Mouse (Mus musculus): ENCODE data around the gene Rbpms2.
"Not testable (repeated sequence)": the region's sequence is repeated elsewhere in the genome, so short reads cannot be mapped to it uniquely, and the experiment has no call there.

Gene Rbpms2

GRCm38 (mm10) chr9:65619311-65619710 is 10.1 kb upstream of the Rbpms2 start:
- no peak for DNase-seq (ENCODE audit: low read depth in 2 of 2, low spot score in 2 of 2)

GRCm38 (mm10) chr9:65621196-65621595 is 8.3 kb upstream of the Rbpms2 start:
- no peak for DNase-seq (ENCODE audit: low read depth in 2 of 2, low spot score in 2 of 2)

- DNase-seq (ENCODE audit: low read depth in 2 of 2, low spot score in 2 of 2): no peak
Observed at GRCm38 (mm10) chr9:65621666-65622065, 7.8 kb upstream of the Rbpms2 start.

DNA sequence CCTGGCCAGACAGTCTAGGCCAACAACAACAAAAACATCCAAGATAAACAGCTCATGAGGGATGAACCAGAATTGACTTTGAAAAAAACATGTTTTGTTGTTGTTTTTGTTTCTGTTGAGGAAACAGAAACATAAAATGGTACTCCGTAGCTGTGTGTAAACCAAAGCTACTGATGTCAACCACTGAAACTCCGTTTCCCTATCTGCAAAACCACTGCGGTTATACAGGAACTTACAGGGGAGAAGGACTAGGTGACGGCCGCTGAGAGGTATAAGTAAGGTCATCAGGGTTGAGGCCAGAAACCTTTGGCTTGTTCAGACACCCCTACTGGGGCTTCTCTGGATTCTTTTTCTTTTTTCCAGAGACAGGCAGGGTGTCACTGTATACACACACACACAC is 6.6 kb upstream of the Rbpms2 start:
- no peak for DNase-seq (ENCODE audit: low read depth in 2 of 2, low spot score in 2 of 2)

DNA sequence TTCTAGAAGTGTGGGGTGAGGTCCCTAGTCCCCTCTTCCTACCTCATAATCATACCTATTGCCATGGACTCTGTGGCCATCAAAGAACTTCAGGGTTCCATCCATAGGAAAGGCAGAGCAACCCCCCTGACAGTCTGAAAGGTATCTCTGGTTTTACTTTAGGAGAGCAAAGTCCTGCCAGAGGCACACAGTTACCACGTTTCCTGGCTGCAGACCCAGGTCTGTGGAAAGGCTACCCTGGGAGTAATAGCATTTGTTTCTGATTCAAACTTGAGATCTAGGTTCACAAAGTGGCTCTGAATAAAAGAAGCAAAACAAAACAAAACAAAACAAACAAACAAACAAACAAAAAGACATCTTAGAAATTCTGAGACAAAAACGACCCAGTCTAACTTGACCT is 5.2 kb upstream of the Rbpms2 start:
- no peak for DNase-seq (ENCODE audit: low read depth in 2 of 2, low spot score in 2 of 2)

GRCm38 (mm10) chr9:65629767-65630630 is 551 bp downstream of the Rbpms2 start:
- peak; percentile 18 for DNase-seq (ENCODE audit: low read depth in 2 of 2, low spot score in 2 of 2)

- no peak for DNase-seq (ENCODE audit: low read depth in 2 of 2, low spot score in 2 of 2)
Observed at GRCm38 (mm10) chr9:65630631-65631353, 1.3 kb downstream of the Rbpms2 start.

DNA sequence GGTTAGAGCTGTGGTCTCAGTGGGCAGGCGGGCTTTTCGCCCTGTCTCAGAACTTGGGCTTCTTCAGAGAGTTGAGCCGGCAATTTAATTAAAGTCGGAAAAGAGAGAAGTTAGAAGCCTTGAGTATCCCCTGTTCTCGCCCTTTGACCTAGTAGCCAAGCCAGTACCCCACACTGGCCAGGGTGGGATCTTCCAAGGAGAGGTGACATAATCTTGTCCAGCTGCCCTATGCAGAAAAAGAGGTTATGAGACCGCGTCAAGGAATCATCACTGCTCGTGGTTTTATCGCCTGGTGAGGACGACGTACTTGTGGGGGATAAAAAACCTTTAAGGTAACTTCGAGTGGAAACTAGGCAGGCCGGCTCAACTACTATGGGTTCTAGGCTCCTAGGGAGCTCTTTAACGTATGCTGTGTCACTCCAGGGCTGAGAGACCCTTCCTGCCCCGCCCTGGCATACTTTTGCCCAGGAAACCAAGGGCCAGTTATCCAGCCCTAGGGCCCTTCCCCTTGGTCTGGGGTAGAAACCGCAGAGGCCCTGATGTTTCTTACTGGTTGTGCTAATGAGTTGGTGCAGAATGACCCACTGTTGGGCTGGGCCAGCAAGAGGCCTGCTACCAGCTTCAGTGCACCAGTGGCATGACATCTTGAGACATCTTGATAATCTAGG is 2.0 kb downstream of the Rbpms2 start:
- no peak for DNase-seq (ENCODE audit: low read depth in 2 of 2, low spot score in 2 of 2)

- no peak for DNase-seq (ENCODE audit: low read depth in 2 of 2, low spot score in 2 of 2)
Observed at GRCm38 (mm10) chr9:65635766-65636165, 6.3 kb downstream of the Rbpms2 start.

DNA sequence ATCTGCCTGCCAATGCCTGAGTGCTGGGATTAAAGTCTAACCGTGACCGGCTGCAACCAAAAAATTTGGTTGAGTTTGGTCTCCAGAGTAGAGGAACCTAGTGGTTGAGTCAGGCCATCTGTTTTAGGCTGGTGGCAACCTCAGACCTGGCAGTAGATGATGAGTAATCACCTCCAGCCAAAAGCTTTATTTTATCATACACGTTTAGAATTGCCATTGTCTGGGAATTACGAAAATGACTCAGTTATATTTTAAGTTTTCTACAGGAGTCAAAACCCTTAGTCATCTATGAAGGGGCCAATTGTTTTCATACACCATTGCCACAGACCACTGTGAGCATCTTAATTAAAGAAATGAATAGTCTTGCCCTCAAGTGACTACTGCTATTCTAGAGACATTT is 7.5 kb downstream of the Rbpms2 start:
- no peak for DNase-seq (ENCODE audit: low read depth in 2 of 2, low spot score in 2 of 2)

- no peak for DNase-seq (ENCODE audit: low read depth in 2 of 2, low spot score in 2 of 2)
Observed at GRCm38 (mm10) chr9:65639065-65639464, 9.6 kb downstream of the Rbpms2 start.

DNA sequence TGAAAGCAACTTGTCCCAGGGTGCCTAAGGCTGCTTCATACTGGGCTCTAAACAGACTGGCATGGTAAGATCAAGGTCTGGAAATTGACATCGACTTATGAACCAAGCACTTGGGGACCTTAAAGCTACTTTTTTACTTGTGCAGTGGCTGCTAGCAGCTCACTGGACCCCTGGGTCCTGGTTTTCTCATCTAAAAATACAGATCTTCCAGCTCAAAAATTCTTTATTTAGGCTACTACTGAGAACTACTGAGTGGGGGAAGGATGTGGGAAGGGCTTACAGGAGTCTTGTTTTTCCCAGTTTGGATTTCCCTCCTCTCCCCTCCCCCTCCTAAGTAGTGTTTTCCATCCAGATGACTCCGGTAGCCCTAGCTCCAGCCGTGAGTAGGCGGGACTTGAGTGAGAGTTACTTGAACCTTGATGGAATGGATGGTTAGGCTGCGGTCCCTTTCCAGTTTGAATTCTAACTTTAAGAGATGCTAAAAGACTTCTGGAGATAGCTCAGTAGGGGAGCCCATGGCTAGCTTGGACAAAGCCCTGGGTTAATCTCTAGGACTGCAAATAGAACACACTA is 11.5 kb downstream of the Rbpms2 start:
- DNase-seq (ENCODE audit: low read depth in 2 of 2, low spot score in 2 of 2): no peak

GRCm38 (mm10) chr9:65641446-65642052 is 12.1 kb downstream of the Rbpms2 start:
- no peak for DNase-seq (ENCODE audit: low read depth in 2 of 2, low spot score in 2 of 2)

DNA sequence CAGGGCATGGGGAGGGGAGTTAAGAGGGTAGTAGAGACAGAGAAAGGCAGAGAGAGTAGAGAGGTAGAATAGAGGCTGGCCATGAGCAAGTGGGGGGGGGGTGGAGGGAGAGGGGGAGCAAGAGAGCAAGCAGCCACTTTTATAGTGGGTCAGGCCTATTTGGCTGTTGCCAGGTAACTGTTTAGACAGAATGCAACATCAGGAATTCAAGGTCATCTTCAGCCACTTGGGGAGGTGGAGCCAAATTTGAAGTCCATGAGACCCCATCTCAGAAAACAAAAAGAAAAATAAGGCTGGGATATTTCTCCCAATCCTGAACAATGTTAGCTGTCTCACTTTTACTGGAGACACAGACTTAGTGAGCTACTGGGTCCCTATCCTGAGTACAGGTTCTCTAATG is 13.1 kb downstream of the Rbpms2 start:
- DNase-seq (ENCODE audit: low read depth in 2 of 2, low spot score in 2 of 2): no peak

DNA sequence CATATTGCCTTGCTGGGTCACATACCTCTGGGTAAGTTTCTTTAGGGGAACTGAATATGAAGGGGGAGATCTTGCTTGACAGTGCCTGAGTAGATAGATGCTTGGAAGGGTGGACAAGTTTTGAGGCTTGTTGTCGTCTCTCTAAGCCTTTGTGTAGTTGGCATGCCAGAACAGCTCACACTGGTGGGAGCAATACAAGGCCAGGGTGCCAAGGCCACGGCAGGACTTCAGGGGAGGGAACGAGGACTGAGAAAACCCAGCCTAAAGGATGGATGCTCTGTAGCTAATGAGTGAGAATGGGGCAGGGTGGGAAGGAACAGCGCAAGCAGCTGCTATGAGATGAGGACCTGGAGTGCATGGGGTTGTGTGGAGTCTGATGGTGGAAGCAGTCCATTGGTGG is 15.5 kb downstream of the Rbpms2 start:
- no peak for DNase-seq (ENCODE audit: low read depth in 2 of 2, low spot score in 2 of 2)

- no peak for DNase-seq (ENCODE audit: low read depth in 2 of 2, low spot score in 2 of 2)
Observed at GRCm38 (mm10) chr9:65645984-65646383, 16.5 kb downstream of the Rbpms2 start.

DNA sequence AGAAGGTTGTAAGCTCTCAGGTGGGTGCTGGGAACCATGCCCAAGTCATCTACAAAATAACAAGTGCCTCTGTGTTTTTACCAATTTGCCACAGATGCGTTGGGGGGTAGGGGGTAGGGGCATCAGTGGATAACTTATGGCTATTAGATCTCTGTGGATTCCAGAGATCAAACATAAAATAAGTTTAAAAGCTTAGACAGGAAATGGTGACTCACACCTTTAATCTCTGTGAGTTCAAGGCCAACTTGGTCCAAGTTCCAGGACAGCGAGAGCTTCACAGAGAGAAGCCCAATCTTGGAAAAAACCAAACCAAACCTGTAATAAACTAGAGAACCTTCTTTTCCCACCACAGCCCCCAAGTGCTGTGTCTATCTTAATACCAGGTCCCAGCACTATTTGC is 17.3 kb downstream of the Rbpms2 start:
- no peak for DNase-seq (ENCODE audit: low read depth in 2 of 2, low spot score in 2 of 2)

DNA sequence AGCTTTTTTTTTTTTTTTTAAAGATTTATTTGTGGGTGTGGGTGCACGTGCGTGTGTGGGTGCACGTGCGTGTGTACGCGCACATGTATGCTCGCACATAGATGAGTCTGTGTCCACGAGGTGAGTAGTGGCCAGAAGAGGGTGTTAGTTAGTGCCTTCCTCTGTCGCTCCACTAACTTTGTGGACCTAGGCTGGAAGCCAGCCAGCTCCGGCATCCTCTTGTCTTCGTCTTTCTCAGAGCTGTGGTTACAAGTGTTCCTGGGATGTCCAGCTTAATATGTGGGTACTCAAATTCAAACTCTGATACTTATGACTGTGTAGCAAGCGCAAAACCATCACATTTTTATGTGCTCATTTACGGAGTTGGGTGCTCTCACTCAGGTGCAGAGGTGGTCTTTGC is 19.3 kb downstream of the Rbpms2 start:
- no peak for DNase-seq (ENCODE audit: low read depth in 2 of 2, low spot score in 2 of 2)

DNA sequence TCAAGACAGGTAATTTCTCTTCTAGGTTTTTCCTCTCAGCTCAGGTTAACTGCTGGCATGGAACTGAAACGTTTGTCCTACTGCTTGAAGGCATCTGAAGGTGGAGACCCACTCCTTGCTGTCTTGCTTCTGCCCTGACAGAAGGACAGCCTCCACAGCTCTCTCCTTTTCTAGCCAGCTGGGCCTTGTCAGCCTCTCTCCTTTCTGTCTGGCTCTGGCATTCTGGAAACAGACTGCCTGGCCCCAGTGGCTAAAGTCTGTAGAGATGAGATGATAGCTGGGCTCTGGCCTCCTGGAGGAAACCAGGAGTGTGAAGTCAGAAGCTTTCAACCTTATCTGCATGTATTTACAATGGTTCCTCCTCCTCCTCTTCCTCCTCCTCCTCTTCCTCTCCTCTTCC is 20.5 kb downstream of the Rbpms2 start:
- DNase-seq (ENCODE audit: low read depth in 2 of 2, low spot score in 2 of 2): no peak

- DNase-seq (ENCODE audit: low read depth in 2 of 2, low spot score in 2 of 2): not testable (repeated sequence)
Observed at GRCm38 (mm10) chr9:65651957-65652356, 22.5 kb downstream of the Rbpms2 start.

GRCm38 (mm10) chr9:65653741-65654140 is 24.3 kb downstream of the Rbpms2 start:
- DNase-seq (ENCODE audit: low read depth in 2 of 2, low spot score in 2 of 2): no peak

All from CD8-positive naive resting alpha-beta T cell, adult 2 months (primary cell).